ENCODE assay signal across 19 mouse cellular contexts in the genomic region with DNA sequence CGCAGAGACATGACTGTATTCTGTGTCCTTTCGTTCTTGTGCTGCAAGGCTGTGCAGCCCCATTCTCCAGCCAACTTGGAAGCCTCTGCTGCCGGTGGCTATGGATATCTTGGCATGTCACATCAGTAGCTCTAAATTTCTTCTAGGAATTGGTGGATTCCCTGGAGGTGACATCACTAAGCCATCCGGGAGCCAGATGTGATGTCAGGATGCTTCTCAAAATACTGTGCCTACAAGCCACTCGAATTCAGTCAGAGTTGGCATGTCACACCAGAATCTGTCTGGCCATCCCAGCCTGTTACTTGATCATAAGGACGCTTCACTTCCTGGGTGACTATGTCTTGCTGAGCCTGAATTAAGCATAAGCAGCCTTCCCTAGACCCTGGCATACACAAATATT.
DNase-seq lines count a peak whose midpoint lies in the region; TF ChIP-seq lines count a peak whose summit lies in the region.
"Had no signal": no experiment of that assay in that cellular context is flagged by ENCODE, and none has a peak within 500 bp of the region (broad histone marks: within the 10 kb centered on the region; RNA-seq: fewer than 3 reads in every experiment).

No protein-coding gene starts in this region.

- no peak overlapping the region for H3K4me3 ChIP-seq in gastrocnemius, adult 2 months
- H3K4me3 ChIP-seq: forebrain, embryonic 13.5 days; hindbrain, embryonic 13.5 days; left cerebral cortex, adult 2 months; limb, embryonic 13.5 days had no signal

- DNase-seq in gastrocnemius, adult 2 months, result peak; percentile 40
- DNase-seq in gastrocnemius, adult 18-20 months (ENCODE audit: low spot score), result no peak
- DNase-seq in kidney, adult 18-20 months, result peak; percentile 5
- DNase-seq in kidney, postnatal 4 days, result no peak
- DNase-seq in lung, postnatal 10 days, result peak; percentile 75
- DNase-seq in lung, postnatal 25 days (ENCODE audit: low spot score), result no peak
- DNase-seq in skeletal muscle tissue, adult 2 months (ENCODE audit: low read depth, low spot score), result peak; percentile 40
- no peak for DNase-seq in embryo, embryonic 10.5 days (ENCODE audit: low spot score)
- DNase-seq: adrenal gland, postnatal 10 days; cerebellum, adult 11 months; cerebellum, postnatal 14 days; heart, postnatal 36 days; kidney, postnatal 10 days; midbrain, embryonic 14.5 days; thymus, postnatal 4 days had no signal

- TF ChIP-seq CTCF in gastrocnemius, adult 2 months (IDR thresholded peaks at IDR 0.05), result no peak

- intact Hi-C loops in gastrocnemius, adult 2 months (cut with DNase I), result no loop called here

- H3K27ac ChIP-seq in gastrocnemius, adult 2 months, result no peak overlapping the region
- H3K27ac ChIP-seq: forebrain, embryonic 13.5 days; hindbrain, embryonic 13.5 days; left cerebral cortex, adult 2 months; limb, embryonic 13.5 days had no signal

Comparison
In these comparisons a context has a peak if more than half of its experiments do, and no peak if none do; other contexts are left out.
1. DNase-seq: peak in gastrocnemius, adult 2 months (single experiment), kidney, adult 18-20 months (single experiment), lung, postnatal 10 days (single experiment) and skeletal muscle tissue, adult 2 months (single experiment); none in gastrocnemius, adult 18-20 months (single experiment), kidney, postnatal 4 days (0 of 2), lung, postnatal 25 days (single experiment) and embryo, embryonic 10.5 days (single experiment).